Mouse (Mus musculus) small intestine, adult 2 months (tissue): Measurements from ENCODE around the gene Myt1l. TPM values are rescaled to one million over a fixed set of nuclear protein-coding genes. Genes with fewer than 3 reads are reported as not detected.

Source experiments
- H3K27ac ChIP-seq: fragments of 200-500 bp; 2 replicates; pipeline ENCODE4 v1.5.1; 2012; ENCODE audit warnings: low read depth, low read length, control low read depth, inconsistent platforms; ENCODE audit not compliant: insufficient read depth
- H3K27me3 ChIP-seq: fragments of 200-500 bp; 2 replicates; pipeline ENCODE4 v1.6.1; 2012; ENCODE audit warnings: mild to moderate bottlenecking, moderate library complexity, low read length, inconsistent platforms; ENCODE audit not compliant: control insufficient read depth, insufficient read depth
- H3K36me3 ChIP-seq: fragments of 200-500 bp; 2 replicates; pipeline ENCODE4 v1.6.1; 2012; ENCODE audit warnings: mild to moderate bottlenecking, low read length, control low read depth, inconsistent platforms; ENCODE audit not compliant: control insufficient read depth, insufficient read depth
- H3K4me1 ChIP-seq: fragments of 200-500 bp; 2 replicates; pipeline ENCODE4 v1.6.1; 2012; ENCODE audit warnings: low read length, inconsistent platforms, mixed read lengths; ENCODE audit not compliant: control insufficient read depth, insufficient read depth, insufficient read length
- H3K4me3 ChIP-seq: fragments of 200-500 bp; 2 replicates; pipeline ENCODE4 v1.5.1; 2012; ENCODE audit warnings: low read depth, mild to moderate bottlenecking, control low read depth, inconsistent platforms, low read length, moderate library complexity
- CTCF ChIP-seq: fragments of 200-500 bp; IDR thresholded peaks from 2 replicates; pipeline ENCODE4 v1.5.1; 2012; ENCODE audit warnings: low read depth, mild to moderate bottlenecking, control low read depth, inconsistent platforms, low read length, moderate library complexity, mixed read lengths; ENCODE audit not compliant: insufficient replicate concordance, insufficient read length; ENCODE audit errors: extremely low read depth
- POLR2A ChIP-seq: fragments of 200-500 bp; IDR thresholded peaks from 2 replicates; pipeline ENCODE4 v1.6.1; 2012; ENCODE audit warnings: low read depth, mild to moderate bottlenecking, control low read depth, inconsistent platforms, low read length, moderate library complexity
- WGBS: fragments of 180-500 bp; shearing (Covaris S2); methylation state at CpG from one replicate; pipeline ENCODE4 v1.1.7; 2018; 5-methylcytosine and 5-hydroxymethylcytosine counted together
- polyA plus RNA-seq: library from polyadenylated mRNA; depleted of rRNA; stranded (reverse); fragments of >200 nt; gene quantifications from 2 replicates; pipeline ENCODE4 v1.2.3, GENCODE M21; 2012

Myt1l gene
- polyA plus RNA-seq, 1 experiment, result 0.38 TPM

DNA sequence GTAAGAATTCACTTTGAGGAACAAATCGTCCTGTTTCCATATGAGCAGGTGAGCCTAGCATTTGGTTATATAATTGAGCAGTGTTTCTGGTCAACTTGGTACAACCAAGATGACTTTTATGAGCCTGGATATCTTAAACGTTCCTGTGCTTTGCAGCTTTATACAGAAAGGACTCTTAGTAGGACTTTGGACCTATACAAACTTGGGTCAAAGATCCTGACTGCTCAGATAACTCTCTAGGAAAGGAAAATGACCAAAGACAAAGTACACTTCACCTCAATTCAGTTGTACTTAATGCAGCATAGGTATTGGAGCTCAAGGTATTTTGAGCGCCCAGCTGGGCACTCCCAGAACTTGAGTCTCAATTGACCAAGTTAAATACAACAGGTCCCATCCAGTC is 388.0 kb downstream of the Myt1l start:
- WGBS, result 48% methylated on average over 3 of the region's 3 CpGs
- no peaks in the 10 kb centered on the region for H3K36me3 ChIP-seq
- H3K4me3 ChIP-seq, result no peak overlapping the region
- H3K4me1 ChIP-seq, result no peaks in the 10 kb centered on the region; the same call in 1 of the 2 replicates
- TF ChIP-seq CTCF, result no peak
- TF ChIP-seq POLR2A, result no peak
- peak overlapping the region; percentile 16; the same call in 1 of the 2 replicates for H3K27ac ChIP-seq
- no peaks in the 10 kb centered on the region for H3K27me3 ChIP-seq

DNA sequence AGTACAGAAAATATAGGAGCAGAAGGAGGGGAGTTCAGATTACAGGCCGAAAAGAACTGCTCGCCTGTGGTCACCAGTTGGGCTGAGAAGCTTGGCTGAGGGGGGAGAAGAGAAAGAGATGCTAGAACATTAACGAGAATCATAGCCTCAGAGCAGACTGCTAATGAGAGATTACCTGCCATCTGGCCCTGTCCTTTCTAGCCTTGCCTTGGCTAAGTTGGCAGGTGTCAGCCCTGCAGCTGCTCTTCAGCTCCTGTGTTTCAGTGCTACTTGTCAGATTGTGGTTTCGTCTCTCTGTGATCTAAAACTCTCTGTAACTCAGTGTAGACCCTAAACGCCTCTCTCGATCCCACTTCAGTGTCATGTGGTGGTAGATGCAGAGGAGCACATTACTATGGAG is 388.6 kb downstream of the Myt1l start:
- Histone ChIP-seq H3K4me1 (no peaks in the 10 kb centered on the region; the same call in 1 of the 2 replicates), H3K4me3 (no peak overlapping the region), H3K36me3 (no peaks in the 10 kb centered on the region), H3K27ac (no peak overlapping the region), H3K27me3 (no peaks in the 10 kb centered on the region)
- TF ChIP-seq POLR2A (no peak), CTCF (no peak)
- 83% methylated on average over 6 of the region's 6 CpGs for WGBS

DNA sequence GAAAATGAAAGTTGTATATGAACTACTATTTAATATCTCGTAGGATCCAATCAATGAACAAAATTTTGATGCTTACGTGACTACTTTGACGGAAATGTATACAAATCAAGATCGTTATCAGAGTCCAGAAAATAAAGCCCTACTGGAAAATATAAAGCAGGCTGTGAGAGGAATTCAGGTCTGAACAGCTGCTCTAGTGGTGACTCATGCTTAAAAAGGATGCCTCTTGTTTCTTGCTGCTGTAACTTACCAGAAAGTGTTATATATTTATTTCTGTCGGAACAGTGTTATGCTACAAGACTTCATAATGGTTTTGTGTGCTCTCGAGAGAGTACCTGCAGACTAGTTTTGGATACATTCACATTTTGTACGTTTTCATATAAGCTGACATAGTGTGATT is 392.1 kb downstream of the Myt1l start:
- Histone ChIP-seq H3K4me1 (no peaks in the 10 kb centered on the region; the same call in 1 of the 2 replicates), H3K27me3 (no peaks in the 10 kb centered on the region), H3K4me3 (no peak overlapping the region), H3K36me3 (no peaks in the 10 kb centered on the region), H3K27ac (no peak overlapping the region)
- 66% methylated on average over 7 of the region's 7 CpGs for WGBS
- no peak for TF ChIP-seq CTCF
- no peak for TF ChIP-seq POLR2A

DNA sequence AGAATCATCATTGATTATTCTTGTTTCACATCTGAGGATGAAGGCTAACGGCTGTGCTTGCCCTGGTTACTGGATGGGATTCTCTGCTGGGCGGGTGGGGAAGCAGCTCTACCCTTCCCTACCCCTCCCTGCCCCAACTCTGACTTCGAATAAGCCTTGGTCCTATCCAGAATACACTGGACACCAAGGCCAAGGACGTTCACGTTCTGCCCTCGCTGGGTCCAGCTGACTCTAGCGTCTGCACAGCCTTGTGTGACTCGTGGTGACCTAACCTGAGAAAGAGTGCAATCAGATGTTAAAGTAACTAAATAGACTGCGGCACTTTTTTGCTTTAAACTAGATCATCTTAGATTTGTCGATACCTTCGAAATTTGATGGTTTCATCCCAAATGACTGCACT is 393.3 kb downstream of the Myt1l start:
- Histone ChIP-seq H3K4me3 (no peak overlapping the region), H3K27ac (no peak overlapping the region), H3K36me3 (no peaks in the 10 kb centered on the region), H3K27me3 (no peaks in the 10 kb centered on the region), H3K4me1 (no peaks in the 10 kb centered on the region)
- WGBS, result 66% methylated on average over 11 of the region's 11 CpGs
- TF ChIP-seq POLR2A (no peak), CTCF (no peak)

DNA sequence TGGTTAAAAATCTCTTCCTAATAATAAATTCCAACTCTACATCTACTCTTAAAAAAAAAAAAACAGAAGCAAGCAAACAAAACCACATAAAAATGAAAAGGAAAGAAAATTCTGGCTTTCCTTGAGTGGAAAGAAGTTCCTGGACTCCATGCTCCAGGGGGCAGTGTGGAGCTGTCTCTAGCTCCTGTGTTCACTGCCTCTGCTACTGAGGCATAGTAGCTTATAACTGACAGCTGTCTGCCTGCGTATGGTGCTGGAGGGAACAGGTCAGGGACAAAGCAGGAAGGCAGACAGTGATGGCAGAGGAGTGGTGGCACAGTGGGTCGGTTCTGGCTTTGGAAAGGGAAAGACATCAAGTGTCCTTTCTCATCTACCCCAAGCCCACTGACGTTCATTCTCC is 398.7 kb downstream of the Myt1l start:
- peaks cover 2% of the 10 kb centered on the region; the same call in 1 of the 2 replicates for H3K4me1 ChIP-seq
- no peaks in the 10 kb centered on the region for H3K27me3 ChIP-seq
- no peaks in the 10 kb centered on the region for H3K36me3 ChIP-seq
- TF ChIP-seq POLR2A, result no peak
- TF ChIP-seq CTCF, result peak; percentile 61; the same call in 1 of the 2 replicates
- no peak overlapping the region for H3K27ac ChIP-seq
- no peak overlapping the region for H3K4me3 ChIP-seq
- 31% methylated on average over 3 of the region's 3 CpGs for WGBS

DNA sequence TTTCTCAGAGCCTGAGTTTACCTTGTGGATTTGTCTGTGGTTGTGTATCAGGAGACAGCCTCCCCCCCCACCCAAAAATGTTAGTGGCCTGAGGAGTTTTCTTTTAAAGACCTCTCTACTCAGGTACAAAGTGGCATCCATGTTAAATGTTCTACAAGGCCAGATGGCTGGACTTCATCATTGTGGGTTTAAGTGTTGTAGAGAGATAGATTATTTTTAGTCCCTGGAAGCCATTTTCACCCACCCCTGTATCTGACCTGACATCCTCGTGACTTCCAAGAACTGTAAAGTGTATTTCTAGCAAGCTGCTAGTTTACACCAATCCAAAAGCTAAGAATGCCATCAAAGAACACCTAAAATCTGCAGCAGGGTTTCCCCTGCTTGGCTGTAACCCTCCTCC is 402.4 kb downstream of the Myt1l start:
- Histone ChIP-seq H3K36me3 (no peaks in the 10 kb centered on the region), H3K27me3 (no peaks in the 10 kb centered on the region), H3K4me3 (no peak overlapping the region), H3K27ac (no peak overlapping the region), H3K4me1 (peaks cover 2% of the 10 kb centered on the region; the same call in 1 of the 2 replicates)
- WGBS, result 44% methylated on average over 1 of the region's 1 CpGs
- no peak for TF ChIP-seq CTCF
- TF ChIP-seq POLR2A, result no peak

DNA sequence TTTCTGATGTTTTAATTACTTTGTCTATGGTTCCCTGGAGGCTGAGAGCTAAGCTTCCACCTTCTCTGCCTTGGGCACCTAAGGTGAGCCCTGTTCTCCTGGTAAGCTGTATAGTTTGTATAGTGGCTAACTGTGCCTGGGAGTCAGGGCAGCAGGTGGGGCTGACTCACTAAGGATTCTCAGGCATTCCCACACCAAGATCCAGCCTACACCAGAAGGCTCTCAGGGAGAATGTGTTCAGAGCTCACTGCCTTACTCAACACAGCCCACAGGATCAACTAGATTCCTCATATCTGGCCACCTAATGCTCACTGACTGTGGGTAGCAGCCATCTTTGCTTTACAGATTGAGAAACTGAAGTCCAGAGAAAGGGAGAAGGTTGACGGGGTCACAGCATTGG is 404.8 kb downstream of the Myt1l start:
- Histone ChIP-seq H3K4me1 (no peaks in the 10 kb centered on the region), H3K27ac (no peak overlapping the region), H3K36me3 (no peaks in the 10 kb centered on the region), H3K4me3 (no peak overlapping the region), H3K27me3 (no peaks in the 10 kb centered on the region)
- 95% methylated on average over 1 of the region's 1 CpGs for WGBS
- TF ChIP-seq POLR2A (no peak), CTCF (no peak)
